ENCODE assay signal across 17 mouse cellular contexts in the genomic region with DNA sequence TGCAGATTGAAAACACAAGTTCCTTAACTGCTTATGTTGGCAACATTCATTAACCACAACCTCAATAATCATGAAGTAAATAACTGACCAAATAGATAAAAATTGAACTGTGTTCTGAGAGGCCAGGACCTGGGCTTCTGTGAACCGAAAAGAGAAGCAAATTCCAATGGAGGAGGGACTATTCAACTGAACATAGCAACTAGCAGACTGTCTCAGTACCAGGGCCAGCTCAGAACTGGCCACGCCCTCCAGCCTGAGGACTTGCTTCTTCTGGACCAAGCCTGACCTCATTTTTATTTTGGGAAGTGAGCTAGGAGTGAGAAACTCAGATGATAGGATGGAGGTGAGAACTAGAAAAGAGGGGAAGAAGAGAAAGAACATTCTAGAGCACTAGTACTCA. TPM values are rescaled to one million over a fixed set of nuclear protein-coding genes. Genes with fewer than 3 reads are reported as not detected.
DNase-seq lines count a peak whose midpoint lies in the region; ATAC-seq lines count a peak whose summit lies in the region.
"Had no signal": no experiment of that assay in that cellular context is flagged by ENCODE, and none has a peak within 500 bp of the region (broad histone marks: within the 10 kb centered on the region; RNA-seq: fewer than 3 reads in every experiment).

No protein-coding gene starts in this region.

- no peak overlapping the region for H3K4me2 ChIP-seq in hindbrain, embryonic 16.5 days (ENCODE audit: low read length)
- H3K4me2 ChIP-seq: hindbrain, embryonic 12.5 days; limb, embryonic 12.5 days had no signal

- no peaks in the 10 kb centered on the region for H3K36me3 ChIP-seq in hindbrain, embryonic 16.5 days (ENCODE audit: control insufficient read depth, insufficient read depth, low read length)
- H3K36me3 ChIP-seq: hindbrain, embryonic 12.5 days; limb, embryonic 12.5 days had no signal

- no peak overlapping the region for H3K4me3 ChIP-seq in hindbrain, embryonic 16.5 days (ENCODE audit: low read length)
- H3K4me3 ChIP-seq: gastrocnemius, adult 2 months; hindbrain, embryonic 12.5 days; limb, embryonic 12.5 days; megakaryocyte, embryonic 14.5 days had no signal

- no peaks in the 10 kb centered on the region for H3K27me3 ChIP-seq in hindbrain, embryonic 16.5 days (replicated peaks; ENCODE audit: control insufficient read depth, insufficient read depth, low read length)
- H3K27me3 ChIP-seq: hindbrain, embryonic 12.5 days; limb, embryonic 12.5 days; megakaryocyte, embryonic 14.5 days had no signal

- no peak for ATAC-seq in hindbrain, embryonic 16.5 days
- ATAC-seq: forebrain, embryonic 14.5 days; intestine, postnatal 0 days had no signal

- H3K27ac ChIP-seq in hindbrain, embryonic 16.5 days (ENCODE audit: low read depth, low read length), result no peak overlapping the region
- H3K27ac ChIP-seq: gastrocnemius, adult 2 months; hindbrain, embryonic 12.5 days; limb, embryonic 12.5 days had no signal

- WGBS in hindbrain, embryonic 16.5 days, result 45% methylated on average over 2 of the region's 2 CpGs

- DNase-seq in embryo, embryonic 10 days (ENCODE audit: low spot score), result peak; percentile 13
- no peak for DNase-seq in embryo, embryonic 9.5 days (ENCODE audit: extremely low spot score)
- DNase-seq in testis, postnatal 10 days (ENCODE audit: low spot score), result peak; percentile 38
- no peak for DNase-seq in testis, postnatal 14 days (ENCODE audit: low spot score)
- DNase-seq in kidney, adult 9 months, result peak; percentile 92
- DNase-seq in adrenal gland, postnatal 25 days, result no peak
- DNase-seq in left cerebral cortex, adult 9 months (ENCODE audit: low spot score in 2 of 2), result no peak
- DNase-seq: gastrocnemius, adult 2 months; spleen, adult 18-20 months had no signal

- H3K4me1 ChIP-seq in hindbrain, embryonic 16.5 days (ENCODE audit: control insufficient read depth, insufficient read depth, low read depth, low read length), result no peaks in the 10 kb centered on the region
- H3K4me1 ChIP-seq: hindbrain, embryonic 12.5 days; limb, embryonic 12.5 days; megakaryocyte, embryonic 14.5 days had no signal

- no peaks in the 10 kb centered on the region for H3K9me3 ChIP-seq in hindbrain, embryonic 16.5 days (ENCODE audit: control insufficient read depth, low read length)
- H3K9me3 ChIP-seq: hindbrain, embryonic 12.5 days; limb, embryonic 12.5 days; megakaryocyte, embryonic 14.5 days had no signal

- H3K9ac ChIP-seq in hindbrain, embryonic 16.5 days (ENCODE audit: low read depth, low read length), result no peak overlapping the region
- H3K9ac ChIP-seq: hindbrain, embryonic 12.5 days; limb, embryonic 12.5 days had no signal

RNA-seq across cellular contexts. Expression of a gene that starts 4.8 kb away (rescaled TPM):
- 0.12 TPM in 1 of 2 replicates, not detected in the other for total RNA-seq in adrenal gland, postnatal 25 days (2021)
- 0.20 TPM in 2 replicates for polyA plus RNA-seq in hindbrain, embryonic 16.5 days (2015; fragmentation: Nextera tagmentation; extraction: Ambion mirVana)
- total RNA-seq: common myeloid progenitor, adult 5-6 weeks; midbrain, postnatal 0 days had no signal
- polyA plus RNA-seq: limb, embryonic 12.5 days had no signal

Comparison
In these comparisons a context has a peak if more than half of its experiments do, and no peak if none do; other contexts are left out.
1. DNase-seq: peak in embryo, embryonic 10 days (single experiment), testis, postnatal 10 days (single experiment) and kidney, adult 9 months (single experiment); none in embryo, embryonic 9.5 days (single experiment), testis, postnatal 14 days (single experiment), adrenal gland, postnatal 25 days (single experiment) and left cerebral cortex, adult 9 months (0 of 2).